Mouse (Mus musculus): ENCODE measurements around the gene Clba1. TPM values are rescaled to one million over a fixed set of nuclear protein-coding genes. Genes with fewer than 3 reads are reported as not detected.

The Clba1 gene
- polyA plus RNA-seq, 1 experiment from 2014 or later = 17.5 TPM

GRCm38 (mm10) chr12:112849235-112850022 lies 40.7 kb downstream of the Clba1 start:
- 81% methylated on average over 11 of the region's 11 CpGs for WGBS
- ATAC-seq (ENCODE audit: low read depth) = no peak
- Histone ChIP-seq H3K9ac (replicated peaks; ENCODE audit: low read depth, low read length) (no peak overlapping the region), H3K36me3 (ENCODE audit: control insufficient read depth, insufficient read depth, low read length) (no peaks in the 10 kb centered on the region), H3K9me3 (ENCODE audit: control insufficient read depth, low read length) (no peaks in the 10 kb centered on the region), H3K4me3 (ENCODE audit: low read depth, low read length) (no peak overlapping the region), H3K4me2 (ENCODE audit: low read depth, low read length) (no peak overlapping the region), H3K27me3 (ENCODE audit: control insufficient read depth, insufficient read depth, low read length) (no peaks in the 10 kb centered on the region), H3K4me1 (ENCODE audit: control insufficient read depth, insufficient read depth, low read length) (no peaks in the 10 kb centered on the region), H3K27ac (ENCODE audit: low read depth, low read length) (no peak overlapping the region)

GRCm38 (mm10) chr12:112850344-112850743 lies 41.6 kb downstream of the Clba1 start:
- no peak overlapping the region for H3K4me3 ChIP-seq (ENCODE audit: low read depth, low read length)
- no peak for ATAC-seq (ENCODE audit: low read depth)
- no peaks in the 10 kb centered on the region for H3K36me3 ChIP-seq (ENCODE audit: control insufficient read depth, insufficient read depth, low read length)
- no peaks in the 10 kb centered on the region for H3K4me1 ChIP-seq (ENCODE audit: control insufficient read depth, insufficient read depth, low read length)
- no peak overlapping the region for H3K4me2 ChIP-seq (ENCODE audit: low read depth, low read length)
- no peaks in the 10 kb centered on the region for H3K9me3 ChIP-seq (ENCODE audit: control insufficient read depth, low read length)
- no peaks in the 10 kb centered on the region for H3K27me3 ChIP-seq (ENCODE audit: control insufficient read depth, insufficient read depth, low read length)
- H3K27ac ChIP-seq (ENCODE audit: low read depth, low read length) = no peak overlapping the region
- WGBS = 93% methylated on average over 9 of the region's 9 CpGs
- no peak overlapping the region for H3K9ac ChIP-seq (replicated peaks; ENCODE audit: low read depth, low read length)

DNA sequence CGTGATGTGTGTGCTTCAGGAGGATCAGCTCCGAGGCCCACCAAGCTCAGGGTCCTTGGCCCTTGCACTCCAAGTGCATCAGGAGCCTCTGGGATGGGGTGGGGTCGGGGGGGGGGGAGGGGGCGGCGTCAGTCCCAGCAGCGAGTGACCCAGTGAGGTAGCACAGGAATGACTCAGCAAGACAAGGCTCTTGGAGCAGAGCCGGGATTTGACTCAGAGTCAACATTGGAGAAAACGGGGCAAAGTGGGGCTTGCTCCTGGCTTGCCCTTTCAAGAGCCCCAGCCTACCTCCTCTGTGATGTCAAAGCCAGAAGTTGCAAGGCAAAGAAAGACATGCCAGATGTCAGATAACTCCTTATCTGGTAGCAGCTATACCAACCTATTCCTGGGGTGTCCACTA lies 42.4 kb downstream of the Clba1 start:
- Histone ChIP-seq H3K9me3 (ENCODE audit: control insufficient read depth, low read length) (no peaks in the 10 kb centered on the region), H3K27me3 (ENCODE audit: control insufficient read depth, insufficient read depth, low read length) (no peaks in the 10 kb centered on the region), H3K4me3 (ENCODE audit: low read depth, low read length) (no peak overlapping the region), H3K4me1 (ENCODE audit: control insufficient read depth, insufficient read depth, low read length) (no peaks in the 10 kb centered on the region), H3K36me3 (ENCODE audit: control insufficient read depth, insufficient read depth, low read length) (no peaks in the 10 kb centered on the region), H3K9ac (replicated peaks; ENCODE audit: low read depth, low read length) (no peak overlapping the region), H3K27ac (ENCODE audit: low read depth, low read length) (no peak overlapping the region), H3K4me2 (ENCODE audit: low read depth, low read length) (no peak overlapping the region)
- no peak for ATAC-seq (ENCODE audit: low read depth)
- 75% methylated on average over 5 of the region's 8 CpGs for WGBS

DNA sequence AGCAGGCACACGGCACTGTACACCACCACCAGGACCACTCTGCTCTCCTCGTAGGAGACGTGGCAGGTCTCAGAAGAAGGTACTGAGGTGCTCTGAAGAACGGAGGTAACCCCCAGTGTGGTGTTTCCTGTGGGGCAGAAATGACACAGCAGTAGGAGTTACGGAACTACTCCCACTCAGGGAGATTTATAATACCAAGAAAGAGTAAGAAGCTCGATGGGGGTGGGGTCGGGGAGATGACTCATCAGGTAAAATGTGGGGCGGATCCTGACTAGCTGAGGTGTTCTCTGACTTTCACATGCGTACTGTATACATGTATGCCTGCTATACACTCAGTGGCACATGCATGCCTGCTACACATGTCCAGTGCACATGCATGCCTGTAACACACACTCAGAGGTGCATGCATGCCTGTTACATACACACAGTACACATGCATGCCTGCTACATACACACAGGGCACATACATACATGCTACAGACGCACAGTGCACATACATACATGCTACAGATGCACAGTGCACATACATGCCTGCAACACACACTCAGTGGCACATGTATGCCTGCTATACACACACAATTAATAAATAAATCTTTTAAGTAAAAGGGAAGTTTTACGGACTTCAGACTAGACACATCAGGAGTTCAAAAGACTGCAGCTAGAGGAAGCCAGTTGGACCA lies 44.5 kb downstream of the Clba1 start:
- H3K9ac ChIP-seq (replicated peaks; ENCODE audit: low read depth, low read length) = no peak overlapping the region
- no peak overlapping the region for H3K4me3 ChIP-seq (ENCODE audit: low read depth, low read length)
- H3K27me3 ChIP-seq (ENCODE audit: control insufficient read depth, insufficient read depth, low read length) = no peaks in the 10 kb centered on the region
- no peak overlapping the region for H3K4me2 ChIP-seq (ENCODE audit: low read depth, low read length)
- H3K36me3 ChIP-seq (ENCODE audit: control insufficient read depth, insufficient read depth, low read length) = no peaks in the 10 kb centered on the region
- H3K4me1 ChIP-seq (ENCODE audit: control insufficient read depth, insufficient read depth, low read length) = no peaks in the 10 kb centered on the region
- no peaks in the 10 kb centered on the region for H3K9me3 ChIP-seq (ENCODE audit: control insufficient read depth, low read length)
- no peak overlapping the region for H3K27ac ChIP-seq (ENCODE audit: low read depth, low read length)
- no peak for ATAC-seq (ENCODE audit: low read depth)
- 86% methylated on average over 11 of the region's 11 CpGs for WGBS

DNA sequence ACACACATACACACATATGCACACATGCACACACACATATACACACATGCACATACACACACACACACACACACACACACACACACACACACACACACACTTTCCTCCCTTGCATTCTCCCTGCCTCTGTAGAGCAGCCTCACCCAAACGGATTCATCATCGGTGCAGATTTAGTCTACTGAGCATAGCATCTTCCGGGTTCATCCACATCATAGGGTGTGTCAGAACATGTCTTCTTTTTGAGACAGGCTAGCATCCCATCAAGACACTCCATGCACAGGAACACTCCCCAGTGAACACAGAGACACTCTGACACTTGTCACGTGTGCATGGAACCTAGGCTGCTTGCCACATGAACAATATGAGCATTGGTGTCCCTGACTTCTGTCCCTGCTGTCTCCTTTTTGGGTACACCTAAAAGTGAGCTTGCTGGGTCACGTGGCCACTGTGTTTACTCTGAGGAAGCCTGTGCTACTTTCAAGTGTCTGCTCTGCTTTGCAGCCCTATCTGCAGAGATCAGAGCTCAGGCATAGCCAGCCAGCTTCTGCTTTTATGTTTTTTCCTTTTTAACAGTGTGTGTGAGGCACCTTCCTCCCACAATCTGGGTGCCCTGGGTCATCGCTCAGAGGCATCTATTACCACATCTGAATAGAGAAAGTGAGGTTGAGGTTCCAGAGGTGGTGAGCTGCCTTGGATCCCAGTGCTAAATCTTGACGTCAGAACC lies 46.0 kb downstream of the Clba1 start:
- no peaks in the 10 kb centered on the region for H3K27me3 ChIP-seq (ENCODE audit: control insufficient read depth, insufficient read depth, low read length)
- no peaks in the 10 kb centered on the region for H3K9me3 ChIP-seq (ENCODE audit: control insufficient read depth, low read length)
- no peak overlapping the region for H3K27ac ChIP-seq (ENCODE audit: low read depth, low read length)
- H3K9ac ChIP-seq (replicated peaks; ENCODE audit: low read depth, low read length) = no peak overlapping the region
- 79% methylated on average over 7 of the region's 7 CpGs for WGBS
- H3K4me1 ChIP-seq (ENCODE audit: control insufficient read depth, insufficient read depth, low read length) = no peaks in the 10 kb centered on the region
- ATAC-seq (ENCODE audit: low read depth) = no peak
- no peaks in the 10 kb centered on the region for H3K36me3 ChIP-seq (ENCODE audit: control insufficient read depth, insufficient read depth, low read length)
- no peak overlapping the region for H3K4me2 ChIP-seq (ENCODE audit: low read depth, low read length)
- H3K4me3 ChIP-seq (ENCODE audit: low read depth, low read length) = no peak overlapping the region

DNA sequence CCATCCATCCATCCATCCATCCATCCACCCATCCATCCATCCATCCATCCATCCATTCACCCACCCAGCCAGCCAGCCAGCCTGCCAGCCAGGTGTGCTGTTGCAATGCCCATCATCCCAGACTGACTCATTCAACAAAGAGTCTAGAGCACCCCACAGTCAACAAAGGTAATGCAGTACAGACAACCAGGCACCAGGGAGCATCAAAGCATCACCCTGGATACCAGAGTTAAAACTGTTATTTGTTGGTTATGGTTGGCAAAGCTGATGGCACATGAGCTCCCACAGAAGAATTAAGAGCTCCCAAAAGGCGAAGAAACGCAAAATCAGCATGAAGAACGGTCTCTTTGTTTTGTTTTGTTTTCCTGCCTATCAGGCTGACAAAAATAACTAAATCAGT lies 47.6 kb downstream of the Clba1 start:
- WGBS = 75% methylated on average over 3 of the region's 3 CpGs
- ATAC-seq (ENCODE audit: low read depth) = no peak
- H3K9ac ChIP-seq (replicated peaks; ENCODE audit: low read depth, low read length) = no peak overlapping the region
- no peak overlapping the region for H3K4me3 ChIP-seq (ENCODE audit: low read depth, low read length)
- no peaks in the 10 kb centered on the region for H3K9me3 ChIP-seq (ENCODE audit: control insufficient read depth, low read length)
- no peaks in the 10 kb centered on the region for H3K27me3 ChIP-seq (ENCODE audit: control insufficient read depth, insufficient read depth, low read length)
- H3K4me1 ChIP-seq (ENCODE audit: control insufficient read depth, insufficient read depth, low read length) = no peaks in the 10 kb centered on the region
- no peaks in the 10 kb centered on the region for H3K36me3 ChIP-seq (ENCODE audit: control insufficient read depth, insufficient read depth, low read length)
- H3K27ac ChIP-seq (ENCODE audit: low read depth, low read length) = no peak overlapping the region
- no peak overlapping the region for H3K4me2 ChIP-seq (ENCODE audit: low read depth, low read length)

GRCm38 (mm10) chr12:112857021-112857925 lies 48.5 kb downstream of the Clba1 start:
- no peaks in the 10 kb centered on the region for H3K4me1 ChIP-seq (ENCODE audit: control insufficient read depth, insufficient read depth, low read length)
- H3K27ac ChIP-seq (ENCODE audit: low read depth, low read length) = no peak overlapping the region
- H3K36me3 ChIP-seq (ENCODE audit: control insufficient read depth, insufficient read depth, low read length) = no peaks in the 10 kb centered on the region
- no peak overlapping the region for H3K4me2 ChIP-seq (ENCODE audit: low read depth, low read length)
- H3K9me3 ChIP-seq (ENCODE audit: control insufficient read depth, low read length) = no peaks in the 10 kb centered on the region
- ATAC-seq (ENCODE audit: low read depth) = no peak
- 75% methylated on average over 9 of the region's 9 CpGs for WGBS
- H3K4me3 ChIP-seq (ENCODE audit: low read depth, low read length) = no peak overlapping the region
- no peaks in the 10 kb centered on the region for H3K27me3 ChIP-seq (ENCODE audit: control insufficient read depth, insufficient read depth, low read length)
- no peak overlapping the region for H3K9ac ChIP-seq (replicated peaks; ENCODE audit: low read depth, low read length)

- Histone ChIP-seq H3K4me1 (ENCODE audit: control insufficient read depth, insufficient read depth, low read length) (no peaks in the 10 kb centered on the region), H3K36me3 (ENCODE audit: control insufficient read depth, insufficient read depth, low read length) (no peaks in the 10 kb centered on the region), H3K27ac (ENCODE audit: low read depth, low read length) (no peak overlapping the region), H3K4me2 (ENCODE audit: low read depth, low read length) (no peak overlapping the region), H3K27me3 (ENCODE audit: control insufficient read depth, insufficient read depth, low read length) (no peaks in the 10 kb centered on the region), H3K9me3 (ENCODE audit: control insufficient read depth, low read length) (no peaks in the 10 kb centered on the region), H3K9ac (replicated peaks; ENCODE audit: low read depth, low read length) (no peak overlapping the region), H3K4me3 (ENCODE audit: low read depth, low read length) (no peak overlapping the region)
- no peak for ATAC-seq (ENCODE audit: low read depth)
- WGBS = 90% methylated on average over 9 of the region's 9 CpGs
These were observed 50.0 kb downstream of the Clba1 start for GRCm38 (mm10) chr12:112858581-112859336.
